Mouse (Mus musculus) forebrain, embryonic 15.5 days (tissue): ENCODE data around the gene Higd1a. TPM values are rescaled to one million over a fixed set of nuclear protein-coding genes. Genes with fewer than 3 reads are reported as not detected.

Experiments used
- ATAC-seq: fragments of 200-750 bp; cut with Nextera tagmentation; replicated peaks from 2 replicates; pipeline ENCODE4 v1.8.0; 2017; ENCODE audit warnings: mild to moderate bottlenecking, moderate TSS enrichment, moderate library complexity
- H3K27ac ChIP-seq: fragments of 300-500 bp; sonication (generic); replicated peaks from 2 replicates; pipeline ENCODE4 v1.5.1; 2015; ENCODE audit warnings: mild to moderate bottlenecking, inconsistent platforms
- H3K27me3 ChIP-seq: fragments of 300-500 bp; sonication (generic); 2 replicates; pipeline ENCODE4 v1.6.1; 2015; ENCODE audit warnings: inconsistent platforms
- H3K36me3 ChIP-seq: fragments of 300-500 bp; sonication (generic); 2 replicates; pipeline ENCODE4 v1.6.1; 2015; ENCODE audit warnings: mild to moderate bottlenecking, inconsistent platforms
- H3K4me1 ChIP-seq: fragments of 300-500 bp; sonication (generic); 2 replicates; pipeline ENCODE4 v1.6.1; 2015; ENCODE audit warnings: inconsistent platforms
- H3K4me2 ChIP-seq: fragments of 300-500 bp; sonication (generic); replicated peaks from 2 replicates; pipeline ENCODE4 v1.6.1; 2015; ENCODE audit warnings: mild to moderate bottlenecking, inconsistent platforms
- H3K4me3 ChIP-seq: fragments of 300-500 bp; sonication (generic); 2 replicates; pipeline ENCODE4 v1.5.1; 2015; ENCODE audit warnings: mild to moderate bottlenecking, inconsistent platforms
- H3K9ac ChIP-seq: fragments of 300-500 bp; sonication (generic); replicated peaks from 2 replicates; pipeline ENCODE4 v1.6.1; 2015; ENCODE audit warnings: mild to moderate bottlenecking, inconsistent platforms
- H3K9me3 ChIP-seq: fragments of 300-500 bp; sonication (generic); 2 replicates; pipeline ENCODE4 v1.6.1; 2016; ENCODE audit warnings: inconsistent platforms
- WGBS: fragments of 180-500 bp; shearing (Covaris S2); methylation state at CpG from one replicate; pipeline ENCODE4 v1.1.7; 2015; ENCODE audit warnings: mixed read lengths; 5-methylcytosine and 5-hydroxymethylcytosine counted together
- polyA plus RNA-seq: library from polyadenylated mRNA; unstranded; fragments of >200 nt; fragmentation: Nextera tagmentation; extraction: Ambion mirVana; gene quantifications from 2 replicates; pipeline ENCODE4 v1.2.1, GENCODE M21; 2015

Higd1a gene
- polyA plus RNA-seq, 1 experiment from 2014 or later, result 124 TPM

DNA sequence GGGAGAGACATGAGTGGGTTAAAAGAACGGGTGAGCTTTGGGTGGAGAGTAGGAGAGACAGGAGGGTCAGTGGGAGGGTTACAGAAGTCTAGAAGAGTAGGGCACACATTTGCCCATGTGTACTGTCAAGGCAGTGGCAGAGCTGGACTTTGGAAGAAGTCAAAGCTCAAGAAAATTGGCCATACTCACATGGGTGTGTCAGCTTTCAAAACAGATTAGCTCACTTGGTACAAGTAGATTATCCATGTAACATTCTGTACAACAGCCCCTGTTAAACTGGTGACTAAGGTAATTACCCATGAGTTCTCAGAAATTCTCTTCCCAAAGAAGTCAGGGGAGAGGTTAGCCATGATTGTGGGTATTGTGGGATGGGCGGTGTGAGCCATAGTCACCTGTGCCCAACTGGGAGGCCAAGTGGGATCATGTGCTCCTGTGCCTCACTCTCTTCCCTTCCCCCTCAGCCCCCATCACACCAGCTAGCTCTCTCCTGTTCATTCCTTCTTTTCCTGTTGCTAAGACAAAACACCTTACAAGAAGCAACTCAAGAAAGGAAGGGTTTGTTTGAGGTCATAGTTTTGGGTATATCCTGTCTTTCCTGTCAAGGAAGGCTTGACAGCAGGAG lies 14.0 kb upstream of the Higd1a start:
- Histone ChIP-seq H3K27me3 (no peaks in the 10 kb centered on the region), H3K27ac (no peak overlapping the region), H3K4me1 (peaks cover 3% of the 10 kb centered on the region; the same call in 1 of the 2 replicates), H3K9me3 (no peaks in the 10 kb centered on the region), H3K36me3 (no peaks in the 10 kb centered on the region), H3K9ac (no peak overlapping the region), H3K4me3 (no peak overlapping the region), H3K4me2 (no peak overlapping the region)
- 92% methylated on average over 2 of the region's 2 CpGs for WGBS
- ATAC-seq, result no peak

GRCm38 (mm10) chr9:121869973-121870515 lies 11.9 kb upstream of the Higd1a start:
- H3K4me3 ChIP-seq, result no peak overlapping the region
- no peaks in the 10 kb centered on the region for H3K27me3 ChIP-seq
- peaks cover 9% of the 10 kb centered on the region for H3K4me1 ChIP-seq
- H3K4me2 ChIP-seq, result no peak overlapping the region
- H3K9ac ChIP-seq, result no peak overlapping the region
- H3K36me3 ChIP-seq, result no peaks in the 10 kb centered on the region
- ATAC-seq, result no peak
- H3K27ac ChIP-seq, result 0 out of 2 replicates have a peak overlapping the region, but pooled peaks have one; percentile 11
- H3K9me3 ChIP-seq, result no peaks in the 10 kb centered on the region
- WGBS, result 44% methylated on average over 4 of the region's 4 CpGs

DNA sequence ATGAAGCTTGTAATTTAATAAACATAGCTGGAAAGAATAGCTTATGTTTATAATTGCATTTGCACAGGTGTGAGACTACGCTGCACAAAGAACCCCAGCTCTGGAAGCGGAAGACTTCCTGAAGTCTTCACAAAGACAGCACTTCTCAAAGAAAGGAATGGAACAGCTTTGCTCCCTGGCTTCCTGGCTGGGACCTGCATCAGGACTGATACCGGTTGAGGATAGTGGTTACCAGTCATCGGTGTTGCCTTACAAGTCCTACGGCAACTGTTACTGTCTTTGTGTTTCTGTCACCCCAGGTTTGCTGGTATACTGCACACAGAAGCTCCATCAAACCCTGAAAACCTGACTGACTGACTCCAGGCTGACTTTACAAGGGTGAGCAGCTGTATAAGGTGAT lies 11.3 kb upstream of the Higd1a start:
- no peaks in the 10 kb centered on the region for H3K27me3 ChIP-seq
- H3K27ac ChIP-seq, result no peak overlapping the region
- ATAC-seq, result no peak
- no peak overlapping the region for H3K9ac ChIP-seq
- H3K4me2 ChIP-seq, result no peak overlapping the region
- 90% methylated on average over 5 of the region's 5 CpGs for WGBS
- no peaks in the 10 kb centered on the region for H3K9me3 ChIP-seq
- peaks cover 9% of the 10 kb centered on the region for H3K4me1 ChIP-seq
- no peaks in the 10 kb centered on the region for H3K36me3 ChIP-seq
- no peak overlapping the region for H3K4me3 ChIP-seq

GRCm38 (mm10) chr9:121868236-121868635 lies 10.1 kb upstream of the Higd1a start:
- Histone ChIP-seq H3K27me3 (no peaks in the 10 kb centered on the region), H3K4me3 (no peak overlapping the region), H3K4me2 (no peak overlapping the region), H3K9ac (no peak overlapping the region), H3K36me3 (no peaks in the 10 kb centered on the region), H3K4me1 (peaks cover 9% of the 10 kb centered on the region), H3K9me3 (no peaks in the 10 kb centered on the region), H3K27ac (no peak overlapping the region)
- 65% methylated on average over 6 of the region's 6 CpGs for WGBS
- ATAC-seq, result no peak

GRCm38 (mm10) chr9:121867632-121868031 lies 9.5 kb upstream of the Higd1a start:
- Histone ChIP-seq H3K27me3 (no peaks in the 10 kb centered on the region), H3K4me2 (no peak overlapping the region), H3K4me1 (peaks cover 9% of the 10 kb centered on the region), H3K9me3 (no peaks in the 10 kb centered on the region), H3K9ac (no peak overlapping the region), H3K4me3 (no peak overlapping the region), H3K36me3 (no peaks in the 10 kb centered on the region), H3K27ac (no peak overlapping the region)
- 94% methylated on average over 6 of the region's 6 CpGs for WGBS
- ATAC-seq, result no peak

DNA sequence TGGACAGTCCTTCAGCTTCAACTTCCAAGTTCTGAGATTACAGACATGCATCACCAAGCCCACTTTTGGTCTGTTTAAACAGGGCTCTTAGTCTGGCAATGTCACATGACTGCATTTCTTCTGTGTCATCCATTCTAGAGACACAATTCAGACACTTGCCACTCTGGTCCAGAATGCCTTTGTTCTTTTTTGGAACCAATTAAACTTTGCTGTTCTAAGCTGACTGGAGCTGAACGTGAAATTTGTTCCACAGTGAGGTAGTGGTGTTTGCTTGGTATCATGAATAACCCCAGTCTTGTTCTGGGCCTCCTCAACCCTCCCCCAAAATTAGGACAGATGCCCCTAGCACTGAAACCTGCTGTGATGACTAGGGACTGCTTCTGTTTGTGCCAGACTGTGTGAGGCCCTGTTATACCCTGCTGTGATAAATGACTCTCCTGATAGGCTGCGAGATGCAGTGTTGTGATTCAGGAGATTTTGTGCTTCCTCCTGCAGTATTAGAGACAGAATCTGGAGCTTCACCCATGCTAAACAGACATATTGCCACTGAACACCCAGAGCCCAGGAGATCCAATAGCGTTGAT lies 7.4 kb upstream of the Higd1a start:
- no peak overlapping the region for H3K4me2 ChIP-seq
- no peak overlapping the region for H3K4me3 ChIP-seq
- no peaks in the 10 kb centered on the region for H3K9me3 ChIP-seq
- peaks cover 9% of the 10 kb centered on the region for H3K4me1 ChIP-seq
- no peak for ATAC-seq
- H3K27ac ChIP-seq, result no peak overlapping the region
- H3K9ac ChIP-seq, result no peak overlapping the region
- 25% methylated on average over 3 of the region's 3 CpGs for WGBS
- no peaks in the 10 kb centered on the region for H3K36me3 ChIP-seq
- no peaks in the 10 kb centered on the region for H3K27me3 ChIP-seq

DNA sequence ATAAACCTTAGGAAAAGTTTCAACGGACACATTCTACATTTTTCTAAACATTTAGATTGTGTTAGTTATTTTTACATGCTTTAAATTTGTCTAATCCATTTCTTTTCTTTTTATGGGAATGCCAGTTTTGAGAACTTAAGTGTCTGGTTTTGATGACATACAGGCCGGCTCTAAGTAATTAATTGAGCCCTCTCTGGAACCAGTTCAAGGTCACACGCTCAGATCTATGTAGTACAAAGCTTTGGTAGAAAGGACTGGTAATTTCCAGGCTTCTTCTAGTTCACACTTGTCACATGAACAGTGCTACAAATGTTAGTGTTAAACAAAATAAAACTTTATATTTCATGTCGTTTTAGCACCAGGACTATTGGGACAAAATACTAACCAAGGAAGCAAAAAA lies 6.7 kb upstream of the Higd1a start:
- H3K27me3 ChIP-seq, result no peaks in the 10 kb centered on the region
- H3K4me2 ChIP-seq, result no peak overlapping the region
- no peak overlapping the region for H3K27ac ChIP-seq
- no peak for ATAC-seq
- H3K4me1 ChIP-seq, result peaks cover 6% of the 10 kb centered on the region
- H3K9ac ChIP-seq, result no peak overlapping the region
- no peak overlapping the region for H3K4me3 ChIP-seq
- WGBS, result 63% methylated on average over 4 of the region's 4 CpGs
- no peaks in the 10 kb centered on the region for H3K36me3 ChIP-seq
- H3K9me3 ChIP-seq, result no peaks in the 10 kb centered on the region

- 89% methylated on average over 2 of the region's 2 CpGs for WGBS
- Histone ChIP-seq H3K4me1 (peaks cover 14% of the 10 kb centered on the region), H3K4me2 (no peak overlapping the region), H3K4me3 (no peak overlapping the region), H3K9me3 (no peaks in the 10 kb centered on the region), H3K27me3 (no peaks in the 10 kb centered on the region), H3K36me3 (no peaks in the 10 kb centered on the region), H3K9ac (no peak overlapping the region), H3K27ac (no peak overlapping the region)
- no peak for ATAC-seq
These were observed 2.8 kb upstream of the Higd1a start for GRCm38 (mm10) chr9:121860921-121861320.

DNA sequence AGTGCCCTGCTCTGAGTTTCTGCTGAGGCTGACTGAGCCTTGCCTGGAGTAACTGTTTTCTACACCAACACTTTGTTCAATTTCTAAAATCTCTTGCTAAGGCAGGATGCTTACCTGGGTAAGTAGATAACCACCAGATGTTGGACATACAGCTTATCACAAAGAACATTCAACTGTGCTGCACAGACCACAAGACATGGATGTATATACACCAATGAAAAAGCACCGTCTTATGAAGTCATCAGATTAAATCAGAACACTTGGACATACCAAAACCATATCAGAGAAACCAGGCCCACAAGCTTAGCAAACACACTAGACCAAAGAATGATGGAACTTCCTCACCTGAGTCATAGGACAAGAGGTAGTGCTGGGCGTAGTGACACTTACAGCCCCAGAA lies 1.2 kb upstream of the Higd1a start:
- WGBS, result 96% methylated on average over 2 of the region's 2 CpGs
- H3K4me2 ChIP-seq, result no peak overlapping the region
- no peak overlapping the region for H3K27ac ChIP-seq
- no peak overlapping the region for H3K4me3 ChIP-seq
- no peaks in the 10 kb centered on the region for H3K27me3 ChIP-seq
- no peak for ATAC-seq
- no peak overlapping the region for H3K9ac ChIP-seq
- H3K4me1 ChIP-seq, result peaks cover 8% of the 10 kb centered on the region
- no peaks in the 10 kb centered on the region for H3K36me3 ChIP-seq
- H3K9me3 ChIP-seq, result no peaks in the 10 kb centered on the region

DNA sequence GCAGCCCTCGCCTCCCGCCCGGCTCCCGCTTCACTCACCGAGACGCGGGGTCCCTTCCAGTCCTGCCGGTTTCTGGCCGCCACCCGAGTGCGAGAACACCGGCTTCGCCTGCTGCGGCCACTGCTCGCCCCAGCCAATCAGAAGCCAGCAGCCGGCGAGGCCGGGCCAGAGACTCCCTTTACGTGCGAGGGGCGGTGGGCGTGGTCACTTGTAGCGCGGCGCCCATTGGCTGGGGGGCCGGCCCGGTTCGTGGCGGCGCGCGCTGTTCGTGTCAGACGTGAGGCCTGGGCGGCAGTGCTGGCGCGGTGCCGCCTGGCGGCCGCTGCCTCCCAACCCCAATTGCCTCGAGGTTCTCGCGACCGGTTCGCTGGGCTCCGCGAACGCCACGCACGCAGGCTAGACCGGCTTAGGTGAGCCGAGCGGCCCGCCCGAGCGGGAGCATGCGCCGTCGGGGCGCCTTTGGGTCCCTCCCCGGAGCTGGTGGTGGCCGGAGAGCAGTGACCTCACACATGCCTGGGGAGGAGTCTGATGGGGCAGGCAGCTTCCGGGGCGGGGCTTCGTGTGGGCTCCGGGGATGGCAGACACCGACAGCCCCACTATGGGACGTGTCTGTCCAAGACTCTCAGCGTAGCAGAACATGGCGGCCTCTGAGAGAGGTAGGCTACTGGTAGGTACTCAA lies 549 bp downstream of the Higd1a start:
- peak overlapping the region; percentile 81 for H3K9ac ChIP-seq
- no peaks in the 10 kb centered on the region for H3K9me3 ChIP-seq
- H3K4me1 ChIP-seq, result peaks cover 8% of the 10 kb centered on the region
- ATAC-seq, result peak; percentile 98
- under 1% methylated on average over 69 of the region's 70 CpGs for WGBS
- peak overlapping the region; percentile 84 for H3K4me3 ChIP-seq
- H3K27ac ChIP-seq, result peak overlapping the region; percentile 92
- H3K4me2 ChIP-seq, result peak overlapping the region; percentile 95
- no peaks in the 10 kb centered on the region for H3K36me3 ChIP-seq
- H3K27me3 ChIP-seq, result no peaks in the 10 kb centered on the region

DNA sequence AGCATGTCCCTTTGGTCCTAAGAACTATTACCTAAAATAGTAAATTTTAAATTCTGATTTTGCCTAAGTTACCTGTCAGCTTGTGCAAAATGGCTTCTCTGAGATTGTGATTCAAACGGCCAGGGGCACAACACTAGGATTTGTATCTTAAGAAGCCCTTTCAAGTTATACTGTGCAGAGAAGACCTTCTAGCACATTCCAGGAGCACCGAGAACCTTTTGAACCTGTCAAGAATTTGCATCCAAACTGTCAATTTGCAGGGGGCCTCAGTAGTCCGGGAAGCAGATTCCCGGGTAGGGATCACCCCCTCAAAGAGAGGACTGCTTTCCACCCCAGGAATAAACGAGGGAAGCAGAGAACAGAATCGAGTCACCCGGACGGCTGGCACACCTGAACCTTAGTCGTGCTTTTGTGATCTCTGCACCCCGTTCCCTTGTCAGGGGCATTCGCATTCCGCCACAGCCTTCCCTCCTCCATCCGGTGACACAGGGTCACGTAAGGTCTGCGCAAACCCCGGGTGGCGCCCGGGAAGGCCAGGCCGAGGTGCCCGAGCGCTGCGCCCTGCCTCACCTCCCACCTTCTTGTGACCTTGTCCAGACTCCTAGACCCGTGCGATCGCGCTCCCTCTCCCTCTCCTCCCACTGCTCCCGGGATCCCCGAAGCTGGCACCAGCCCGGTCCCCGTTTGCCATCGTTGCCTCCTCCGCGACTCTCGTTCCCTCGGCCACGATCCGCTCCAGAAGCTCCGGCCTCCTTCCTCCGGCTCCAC lies 1.3 kb downstream of the Higd1a start:
- peak overlapping the region; percentile 92 for H3K27ac ChIP-seq
- no peaks in the 10 kb centered on the region for H3K27me3 ChIP-seq
- H3K4me2 ChIP-seq, result peak overlapping the region; percentile 95
- H3K36me3 ChIP-seq, result peaks cover 3% of the 10 kb centered on the region
- peaks cover 8% of the 10 kb centered on the region for H3K4me1 ChIP-seq
- WGBS, result under 1% methylated on average over 39 of the region's 39 CpGs
- H3K9ac ChIP-seq, result peak overlapping the region; percentile 81
- ATAC-seq, result no peak
- H3K4me3 ChIP-seq, result peak overlapping the region; percentile 84
- H3K9me3 ChIP-seq, result no peaks in the 10 kb centered on the region

DNA sequence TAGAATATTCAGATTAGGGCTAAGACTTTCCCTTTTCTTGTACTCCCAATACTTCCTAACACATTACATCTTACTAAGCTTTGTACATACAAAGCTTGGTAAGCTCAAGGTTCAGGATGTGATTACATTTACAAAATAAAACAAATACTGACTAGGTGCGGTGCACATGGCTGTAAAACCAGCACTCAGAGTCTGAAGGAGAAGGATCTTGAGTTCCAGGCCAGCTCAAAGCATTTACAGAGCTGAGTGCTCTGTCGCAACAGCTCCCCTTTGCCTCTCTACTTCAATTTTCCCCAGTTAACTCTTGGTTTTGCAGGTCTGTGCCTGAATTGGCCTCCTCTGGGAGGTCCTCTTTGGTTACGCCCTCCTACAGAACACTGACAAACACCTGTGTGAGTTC lies 3.9 kb downstream of the Higd1a start:
- no peaks in the 10 kb centered on the region for H3K27me3 ChIP-seq
- no peaks in the 10 kb centered on the region for H3K9me3 ChIP-seq
- no peak for ATAC-seq
- peaks cover 8% of the 10 kb centered on the region for H3K4me1 ChIP-seq
- H3K36me3 ChIP-seq, result peaks cover 20% of the 10 kb centered on the region
- 93% methylated on average over 3 of the region's 3 CpGs for WGBS
- H3K4me2 ChIP-seq, result no peak overlapping the region
- H3K27ac ChIP-seq, result no peak overlapping the region
- H3K4me3 ChIP-seq, result no peak overlapping the region
- no peak overlapping the region for H3K9ac ChIP-seq
